Mouse (Mus musculus) lung, embryonic 14.5 days (tissue): ENCODE measurements around the gene Zglp1. TPM values are rescaled to one million over a fixed set of nuclear protein-coding genes. Genes with fewer than 3 reads are reported as not detected.
"Not testable (repeated sequence)": the region's sequence is repeated elsewhere in the genome, so short reads cannot be mapped to it uniquely, and the experiment has no call there.

Experiments
- ATAC-seq: fragments of 200-750 bp; cut with Nextera tagmentation; 2 replicates; pipeline ENCODE4 v1.8.0; 2017; ENCODE audit warnings: mild to moderate bottlenecking, moderate TSS enrichment, moderate library complexity; ENCODE audit not compliant: insufficient read depth
- DNase-seq: peaks from one replicate; pipeline ENCODE4 v3.0.0-alpha.2; 2015
- H3K27ac ChIP-seq: fragments of 300-500 bp; sonication (generic); 2 replicates; pipeline ENCODE4 v1.5.1; 2014; ENCODE audit warnings: low read depth, mild to moderate bottlenecking, moderate library complexity
- H3K27me3 ChIP-seq: fragments of 300-500 bp; sonication (generic); 2 replicates; pipeline ENCODE4 v1.6.1; 2014; ENCODE audit warnings: low read length, control low read depth; ENCODE audit not compliant: insufficient read depth
- H3K36me3 ChIP-seq: fragments of 300-500 bp; sonication (generic); 2 replicates; pipeline ENCODE4 v1.6.1; 2014; ENCODE audit warnings: control low read depth; ENCODE audit not compliant: insufficient read depth
- H3K4me1 ChIP-seq: fragments of 300-500 bp; sonication (generic); 2 replicates; pipeline ENCODE4 v1.6.1; 2014; ENCODE audit warnings: antibody characterized with exemption, control low read depth; ENCODE audit not compliant: insufficient read depth
- H3K4me2 ChIP-seq: fragments of 300-500 bp; sonication (generic); 2 replicates; pipeline ENCODE4 v1.6.1; 2014; ENCODE audit warnings: mild to moderate bottlenecking
- H3K4me3 ChIP-seq: fragments of 300-500 bp; sonication (generic); 2 replicates; pipeline ENCODE4 v1.5.1; 2014; ENCODE audit warnings: low read depth, low read length
- H3K9ac ChIP-seq: fragments of 300-500 bp; sonication (generic); 2 replicates; pipeline ENCODE4 v1.6.1; 2014
- H3K9me3 ChIP-seq: fragments of 300-500 bp; sonication (generic); 2 replicates; pipeline ENCODE4 v1.6.1; 2016; ENCODE audit warnings: low read depth, low read length, control low read depth
- CTCF ChIP-seq: IDR thresholded peaks from 2 replicates; pipeline ENCODE4 v1.5.1; 2016; ENCODE audit warnings: antibody characterized with exemption, low read depth
- WGBS: fragments of 180-500 bp; shearing (Covaris S2); extraction: QIAGEN DNeasy Blood & Tissue Kit; methylation state at CpG from one replicate; pipeline ENCODE4 v1.1.7; 2014; 5-methylcytosine and 5-hydroxymethylcytosine counted together
- polyA plus RNA-seq: library from polyadenylated mRNA; unstranded; fragments of >200 nt; fragmentation: Nextera tagmentation; extraction: Ambion mirVana; gene quantifications from 2 replicates; pipeline ENCODE4 v1.2.1, GENCODE M21; 2014

Gene Zglp1
- polyA plus RNA-seq, 1 experiment from 2014 or later, result not detected

DNA sequence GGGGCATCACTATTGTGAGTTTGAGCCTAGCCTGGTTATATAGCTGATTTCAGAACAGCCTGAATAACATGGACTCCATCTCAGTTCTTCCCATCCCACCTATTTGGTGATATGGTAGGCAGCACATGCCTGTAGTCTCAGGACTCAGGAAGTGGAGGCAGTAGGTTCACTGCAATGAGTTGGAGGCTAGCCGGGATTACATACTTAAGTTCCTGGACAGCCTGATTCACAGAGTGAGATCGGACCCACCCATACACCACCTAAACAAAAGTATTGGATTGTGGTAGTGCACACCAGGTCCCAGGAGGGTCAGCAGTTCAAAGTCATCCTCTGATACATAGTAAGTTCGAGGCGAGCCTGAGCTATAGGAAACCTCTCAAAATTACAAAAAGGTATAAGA is 5.7 kb upstream of the Zglp1 start:
- peak; percentile 11; the same call in 1 of the 2 replicates for ATAC-seq
- Histone ChIP-seq H3K4me1 (no peaks in the 10 kb centered on the region), H3K4me3 (peak overlapping the region; percentile 91), H3K27me3 (no peaks in the 10 kb centered on the region), H3K9ac (peak overlapping the region; percentile 85), H3K9me3 (no peaks in the 10 kb centered on the region), H3K36me3 (peaks cover 54% of the 10 kb centered on the region), H3K4me2 (peak overlapping the region; percentile 73), H3K27ac (no peak overlapping the region)
- peak; percentile 27 for DNase-seq
- 13% methylated on average over 4 of the region's 4 CpGs for WGBS
- TF ChIP-seq CTCF, result no peak

DNA sequence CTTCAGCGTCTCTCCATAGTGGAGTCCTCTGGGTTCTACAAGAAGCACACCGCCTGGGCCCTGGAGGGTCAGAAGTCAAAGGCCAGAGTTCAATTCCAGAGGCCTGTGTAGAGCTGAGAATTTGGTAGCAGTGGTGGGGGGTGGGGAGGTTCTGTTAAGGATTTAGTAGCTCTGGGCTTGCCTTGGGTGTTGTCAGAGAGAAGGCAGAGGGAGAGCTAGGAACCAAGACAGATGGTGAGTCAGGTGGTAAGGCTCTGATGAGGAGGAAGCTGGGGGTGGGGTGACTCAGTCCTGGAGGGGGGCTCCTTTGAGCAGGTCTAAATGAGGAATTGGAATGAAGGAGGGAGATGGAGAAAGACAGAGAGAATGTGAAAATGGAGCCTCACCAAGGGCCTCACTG is 4.0 kb downstream of the Zglp1 start:
- WGBS, result 75% methylated on average over 2 of the region's 2 CpGs
- H3K27ac ChIP-seq, result no peak overlapping the region
- no peak for DNase-seq

DNA sequence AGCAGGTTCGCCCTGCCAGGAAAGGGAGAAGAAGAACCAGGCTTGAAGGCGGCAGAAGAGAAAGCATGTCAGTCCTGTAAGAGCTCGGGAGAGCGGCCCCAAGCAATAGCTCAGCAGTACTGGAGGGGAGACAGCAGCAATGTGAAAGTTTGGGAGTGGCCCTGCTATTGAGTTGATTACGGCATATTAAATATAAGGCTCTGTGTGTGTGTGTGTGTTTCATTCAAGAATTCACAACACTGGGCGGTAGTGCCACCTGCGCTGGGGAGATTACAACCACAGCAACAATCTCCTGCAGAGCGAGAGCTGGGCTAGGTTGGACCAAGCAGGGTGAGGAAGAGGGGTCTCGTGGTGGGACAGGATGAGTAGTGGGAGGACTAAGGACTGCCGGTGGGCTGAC is 15.3 kb downstream of the Zglp1 start:
- Histone ChIP-seq H3K36me3 (no peaks in the 10 kb centered on the region), H3K4me3 (no peak overlapping the region), H3K4me1 (no peaks in the 10 kb centered on the region), H3K27ac (no peak overlapping the region), H3K27me3 (no peaks in the 10 kb centered on the region), H3K9me3 (no peaks in the 10 kb centered on the region), H3K4me2 (no peak overlapping the region), H3K9ac (no peak overlapping the region)
- ATAC-seq, result no peak
- no peak for DNase-seq
- WGBS, result 52% methylated on average over 10 of the region's 10 CpGs
- no peak for TF ChIP-seq CTCF

More for the DNA sequence above, 4.0 kb downstream of the Zglp1 start:
- Histone ChIP-seq H3K4me3 (no peak overlapping the region), H3K4me2 (no peak overlapping the region), H3K27me3 (no peaks in the 10 kb centered on the region), H3K9me3 (no peaks in the 10 kb centered on the region), H3K4me1 (no peaks in the 10 kb centered on the region), H3K9ac (no peak overlapping the region), H3K36me3 (peaks cover 45% of the 10 kb centered on the region)
- ATAC-seq, result no peak
- TF ChIP-seq CTCF, result no peak

DNA sequence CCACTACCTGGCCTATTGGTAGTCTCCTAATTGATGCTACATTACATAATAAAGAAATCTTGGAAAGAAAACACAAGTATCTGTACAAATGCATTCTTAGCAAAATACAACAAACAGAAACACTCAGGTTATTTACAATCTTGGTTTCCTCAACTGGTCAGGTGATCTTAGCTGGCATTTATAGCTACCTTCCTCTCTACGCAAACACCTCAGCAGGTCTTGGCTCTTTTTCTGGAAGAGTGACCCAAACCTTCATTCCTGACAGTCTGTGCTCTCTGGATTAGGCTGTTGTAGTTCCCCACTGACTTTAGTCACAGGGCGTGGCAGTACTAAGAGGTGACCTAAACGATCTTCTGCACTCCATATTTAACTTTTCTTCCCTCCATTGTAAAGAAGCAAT is 21.7 kb downstream of the Zglp1 start:
- WGBS, result 69% methylated on average over 3 of the region's 3 CpGs
- no peaks in the 10 kb centered on the region for H3K9me3 ChIP-seq
- DNase-seq (no peak), ATAC-seq (no peak)
- no peak overlapping the region for H3K9ac ChIP-seq
- H3K27me3 ChIP-seq, result no peaks in the 10 kb centered on the region
- no peak for TF ChIP-seq CTCF
- no peaks in the 10 kb centered on the region for H3K36me3 ChIP-seq
- no peaks in the 10 kb centered on the region for H3K4me1 ChIP-seq
- H3K27ac ChIP-seq, result no peak overlapping the region
- no peak overlapping the region for H3K4me2 ChIP-seq
- no peak overlapping the region for H3K4me3 ChIP-seq

DNA sequence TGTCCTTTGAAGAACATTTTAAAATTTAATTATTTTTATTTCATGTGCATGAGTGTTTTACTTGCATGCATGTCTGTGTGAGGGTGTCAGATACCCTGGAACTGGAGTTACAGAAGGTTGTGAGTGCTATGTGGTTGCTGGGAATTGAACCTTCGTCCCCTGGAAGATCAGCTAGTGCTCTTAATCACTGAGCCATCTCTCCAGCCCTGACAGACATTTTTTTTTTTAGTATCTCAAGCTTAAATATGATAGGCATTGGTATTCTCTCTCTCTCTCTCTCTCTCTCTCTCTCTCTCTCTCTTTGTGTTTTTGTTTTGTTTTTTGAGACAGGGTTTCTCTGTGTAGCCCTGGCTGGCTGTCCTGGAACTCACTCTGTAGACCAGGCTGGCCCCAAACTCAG is 22.1 kb downstream of the Zglp1 start:
- not testable (repeated sequence) for H3K27ac ChIP-seq, H3K4me2 ChIP-seq, H3K4me3 ChIP-seq, H3K36me3 ChIP-seq, H3K27me3 ChIP-seq, DNase-seq, H3K9ac ChIP-seq, ATAC-seq, H3K4me1 ChIP-seq, H3K9me3 ChIP-seq
- WGBS, result 41% methylated on average over 1 of the region's 1 CpGs

DNA sequence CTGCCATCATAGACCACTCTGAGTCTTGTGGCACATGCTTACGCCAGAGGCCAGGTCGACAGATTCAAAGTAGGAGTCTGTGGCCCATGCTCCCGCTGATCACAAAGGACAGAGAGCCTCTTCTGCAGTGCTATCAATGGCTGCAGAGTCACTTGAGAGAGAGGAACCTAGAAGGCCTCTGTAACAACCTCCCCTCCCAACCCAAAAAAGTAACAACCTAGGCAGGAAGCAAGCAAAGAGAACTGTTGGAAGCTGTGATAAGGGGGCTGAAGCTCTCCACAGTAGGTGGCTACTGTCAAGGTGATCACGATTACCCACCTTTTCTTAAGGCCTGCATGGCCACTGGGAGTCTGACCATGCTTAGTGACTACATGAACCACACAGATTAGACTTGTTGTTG is 23.3 kb downstream of the Zglp1 start:
- H3K9me3 ChIP-seq, result no peaks in the 10 kb centered on the region
- no peaks in the 10 kb centered on the region for H3K4me1 ChIP-seq
- H3K9ac ChIP-seq, result no peak overlapping the region
- no peak overlapping the region for H3K4me2 ChIP-seq
- DNase-seq (no peak), ATAC-seq (no peak)
- H3K27ac ChIP-seq, result no peak overlapping the region
- H3K27me3 ChIP-seq, result peaks cover 6% of the 10 kb centered on the region
- H3K36me3 ChIP-seq, result no peaks in the 10 kb centered on the region
- H3K4me3 ChIP-seq, result no peak overlapping the region
- WGBS, result 74% methylated on average over 4 of the region's 4 CpGs
- TF ChIP-seq CTCF, result no peak

DNA sequence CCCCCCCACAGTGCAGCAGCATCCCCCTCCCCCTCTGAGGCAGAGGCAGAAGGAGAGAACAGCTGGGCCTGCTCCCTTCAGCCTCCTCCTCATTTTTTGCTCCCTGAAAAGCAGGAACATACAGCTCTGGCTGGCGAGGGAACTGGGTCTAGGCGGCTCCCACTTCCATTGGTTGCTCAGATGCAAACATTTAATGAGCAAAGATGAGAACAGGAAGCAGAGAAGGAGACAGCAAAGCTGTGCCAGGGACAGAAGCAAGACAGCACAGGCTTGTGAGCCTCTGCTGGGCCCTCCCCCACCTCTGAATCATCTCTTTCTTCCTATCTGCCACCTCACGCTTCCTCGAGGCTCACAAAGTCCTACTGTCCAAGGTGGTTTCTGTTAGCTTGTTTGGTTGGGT is 25.6 kb downstream of the Zglp1 start:
- no peak overlapping the region for H3K4me2 ChIP-seq
- no peak for TF ChIP-seq CTCF
- H3K4me3 ChIP-seq, result no peak overlapping the region
- peaks cover 6% of the 10 kb centered on the region for H3K4me1 ChIP-seq
- no peak overlapping the region for H3K27ac ChIP-seq
- no peak overlapping the region for H3K9ac ChIP-seq
- ATAC-seq, result 0 out of 2 replicates have a peak, but pooled peaks have one; percentile 4
- no peaks in the 10 kb centered on the region for H3K9me3 ChIP-seq
- WGBS, result 34% methylated on average over 4 of the region's 4 CpGs
- no peak for DNase-seq
- H3K36me3 ChIP-seq, result no peaks in the 10 kb centered on the region
- H3K27me3 ChIP-seq, result peaks cover 29% of the 10 kb centered on the region

DNA sequence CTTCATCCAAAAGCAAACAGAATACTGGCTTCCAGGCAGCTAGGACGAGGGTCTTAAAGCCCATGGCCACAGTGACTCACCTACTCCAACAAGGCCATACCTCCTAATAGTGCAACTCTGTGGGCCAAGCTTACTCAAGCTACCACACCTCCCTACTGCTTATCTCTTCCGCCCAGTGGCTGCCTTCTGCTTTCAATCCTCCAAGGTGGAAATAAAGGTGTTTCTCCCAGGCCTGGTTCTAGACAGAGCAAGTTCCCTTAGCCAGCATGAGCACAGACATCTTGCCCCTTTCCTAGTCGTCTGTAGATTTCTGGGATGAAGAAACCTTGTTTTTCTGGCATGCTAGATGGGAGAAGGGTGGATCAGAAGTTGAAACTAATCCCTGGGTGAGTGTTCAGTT is 27.1 kb downstream of the Zglp1 start:
- Histone ChIP-seq H3K4me1 (peaks cover 6% of the 10 kb centered on the region), H3K4me2 (no peak overlapping the region), H3K36me3 (no peaks in the 10 kb centered on the region), H3K27me3 (peaks cover 44% of the 10 kb centered on the region), H3K9ac (no peak overlapping the region), H3K9me3 (no peaks in the 10 kb centered on the region), H3K27ac (no peak overlapping the region), H3K4me3 (no peak overlapping the region)
- no peak for TF ChIP-seq CTCF
- DNase-seq, result no peak
- 75% methylated on average over 3 of the region's 3 CpGs for WGBS
- no peak for ATAC-seq
